Mouse (Mus musculus) liver, embryonic 14.5 days (tissue): ENCODE results near the gene Hist2h3b. TPM values are rescaled to one million over a fixed set of nuclear protein-coding genes. Genes with fewer than 3 reads are reported as not detected.
"Not testable (repeated sequence)": the region's sequence is repeated elsewhere in the genome, so short reads cannot be mapped to it uniquely, and the experiment has no call there.

ENCODE experiments used
- ATAC-seq: fragments of 200-750 bp; cut with Nextera tagmentation; 2 replicates; pipeline ENCODE4 v1.8.0; 2017; ENCODE audit warnings: moderate number of reproducible peaks, mild to moderate bottlenecking, moderate library complexity; ENCODE audit not compliant: insufficient read depth
- DNase-seq, 3 experiments: peaks; one replicate each; pipeline ENCODE4 v3.0.0-alpha.2; 2012 to 2013; ENCODE audit warnings: low read depth in 3 of 3, low spot score in 3 of 3
- H3K27ac ChIP-seq: fragments of 300-500 bp; sonication (generic); 2 replicates; pipeline ENCODE4 v1.5.1; 2014; ENCODE audit warnings: moderate library complexity, mild to moderate bottlenecking, control low read depth, inconsistent platforms
- H3K27me3 ChIP-seq: fragments of 300-500 bp; sonication (generic); 2 replicates; pipeline ENCODE4 v1.6.1; 2014; ENCODE audit warnings: mild to moderate bottlenecking, low read length, moderate library complexity; ENCODE audit not compliant: control insufficient read depth, insufficient read depth
- H3K36me3 ChIP-seq: fragments of 300-500 bp; sonication (generic); replicated peaks from 2 replicates; pipeline ENCODE4 v1.6.1; 2014; ENCODE audit warnings: low read depth; ENCODE audit not compliant: control insufficient read depth, insufficient read depth
- H3K4me1 ChIP-seq, 2 experiments: fragments of 200-500 bp in 1 of 2; fragments of 300-500 bp in 1 of 2; sonication (generic) in 1 of 2; replicated peaks; 2 replicates each; pipeline ENCODE4 v1.6.1; 2012 to 2014; ENCODE audit warnings: antibody characterized with exemption in 1 of 2, inconsistent platforms in 1 of 2, low read length in 1 of 2; ENCODE audit not compliant: control insufficient read depth in 2 of 2, insufficient read depth in 2 of 2
- H3K4me2 ChIP-seq: fragments of 300-500 bp; sonication (generic); 2 replicates; pipeline ENCODE4 v1.6.1; 2014; ENCODE audit warnings: low read depth, mild to moderate bottlenecking, control low read depth, moderate library complexity
- H3K4me3 ChIP-seq, 2 experiments: fragments of 200-500 bp in 1 of 2; fragments of 300-500 bp in 1 of 2; sonication (generic) in 1 of 2; 2 replicates each; pipeline ENCODE4 v1.5.1; 2012 to 2014; ENCODE audit warnings: low read depth in 2 of 2, low read length in 2 of 2, mild to moderate bottlenecking in 2 of 2, control low read depth in 1 of 2, inconsistent platforms in 1 of 2, moderate library complexity in 1 of 2; ENCODE audit not compliant: insufficient read depth in 1 of 2
- H3K9ac ChIP-seq: fragments of 300-500 bp; sonication (generic); replicated peaks from 2 replicates; pipeline ENCODE4 v1.6.1; 2014; ENCODE audit warnings: mild to moderate bottlenecking, control low read depth, moderate library complexity
- H3K9me3 ChIP-seq: fragments of 300-500 bp; sonication (generic); 2 replicates; pipeline ENCODE4 v1.6.1; 2016; ENCODE audit warnings: low read length, mixed read lengths; ENCODE audit not compliant: control insufficient read depth
- CTCF ChIP-seq: IDR thresholded peaks from 2 replicates; pipeline ENCODE4 v1.5.1; 2016; ENCODE audit warnings: antibody characterized with exemption, low read depth, control low read depth
- EP300 ChIP-seq: IDR thresholded peaks from 2 replicates; pipeline ENCODE4 v1.6.1; 2016; ENCODE audit warnings: antibody characterized with exemption, low read depth
- WGBS: fragments of 180-500 bp; shearing (Covaris S2); extraction: QIAGEN DNeasy Blood & Tissue Kit; methylation state at CpG from one replicate; pipeline ENCODE4 v1.1.7; 2014; ENCODE audit not compliant: insufficient replicate concordance; 5-methylcytosine and 5-hydroxymethylcytosine counted together
- polyA plus RNA-seq, 2 experiments: library from polyadenylated mRNA; depleted of rRNA in 1 of 2; stranded (reverse) in 1 of 2; unstranded in 1 of 2; fragments of >200 nt; fragmentation: Nextera tagmentation in 1 of 2; extraction: Ambion mirVana in 1 of 2; gene quantifications; 2 replicates each; pipeline versions ENCODE4 v1.2.1 to v1.2.3; 2012 to 2014

The Hist2h3b gene
- polyA plus RNA-seq, 2 experiments: 68.0 to 100 TPM

GRCm38 (mm10) chr3:96263558-96264403, 4.7 kb upstream of the Hist2h3b start:
- Histone ChIP-seq H3K27ac (peak overlapping the region; percentile 100), H3K36me3 (no peaks in the 10 kb centered on the region), H3K4me2 (peak overlapping the region; percentile 86), H3K4me3 (peak overlapping the region; percentile 54 to 63), H3K27me3 (no peaks in the 10 kb centered on the region), H3K9ac (peak overlapping the region; percentile 100), H3K9me3 (no peaks in the 10 kb centered on the region), H3K4me1 (peaks cover 37 to 44% of the 10 kb centered on the region in 2 experiments)
- ATAC-seq: no peak
- 4% methylated on average over 27 of the region's 27 CpGs for WGBS
- TF ChIP-seq EP300 (no peak), CTCF (0 out of 2 replicates have a peak, but pooled peaks have one; percentile 0)
- no peak for DNase-seq

DNA sequence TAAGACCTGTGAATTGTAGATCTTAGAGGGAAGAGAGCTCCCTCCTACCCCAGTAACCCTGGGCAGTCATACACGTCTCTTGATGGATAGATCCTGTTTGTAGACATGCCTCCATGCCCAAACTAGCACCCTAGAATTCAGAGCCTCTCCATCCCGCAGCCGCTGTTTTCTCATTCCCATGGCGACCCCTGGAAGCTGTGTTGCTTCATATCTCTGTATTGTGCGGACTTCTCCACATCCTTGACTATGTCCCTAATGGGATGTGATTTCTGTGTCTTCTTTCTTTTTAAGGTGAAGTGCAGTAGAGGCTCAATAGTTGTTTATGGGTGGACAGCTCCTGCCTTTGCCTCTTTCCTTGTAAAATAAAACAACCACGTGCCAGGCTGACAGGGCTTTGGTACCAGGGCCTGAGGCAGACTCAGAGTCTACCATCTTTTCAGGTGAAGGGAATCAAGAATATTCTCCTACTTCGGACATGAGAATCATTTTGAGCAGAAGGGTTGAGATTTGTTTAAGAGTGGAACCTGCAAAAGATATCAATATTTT, 4.0 kb upstream of the Hist2h3b start:
- Histone ChIP-seq H3K9ac (peak overlapping the region; percentile 100), H3K36me3 (no peaks in the 10 kb centered on the region), H3K27ac (peak overlapping the region; percentile 100), H3K4me3 (peak overlapping the region; percentile 54 to 63; a peak in 3 of 4 replicates), H3K27me3 (no peaks in the 10 kb centered on the region), H3K9me3 (no peaks in the 10 kb centered on the region), H3K4me2 (peak overlapping the region; percentile 86), H3K4me1 (peaks cover 37 to 44% of the 10 kb centered on the region in 2 experiments)
- no peak for DNase-seq
- no peak for ATAC-seq
- TF ChIP-seq CTCF (no peak), EP300 (no peak)
- 63% methylated on average over 7 of the region's 7 CpGs for WGBS

DNA sequence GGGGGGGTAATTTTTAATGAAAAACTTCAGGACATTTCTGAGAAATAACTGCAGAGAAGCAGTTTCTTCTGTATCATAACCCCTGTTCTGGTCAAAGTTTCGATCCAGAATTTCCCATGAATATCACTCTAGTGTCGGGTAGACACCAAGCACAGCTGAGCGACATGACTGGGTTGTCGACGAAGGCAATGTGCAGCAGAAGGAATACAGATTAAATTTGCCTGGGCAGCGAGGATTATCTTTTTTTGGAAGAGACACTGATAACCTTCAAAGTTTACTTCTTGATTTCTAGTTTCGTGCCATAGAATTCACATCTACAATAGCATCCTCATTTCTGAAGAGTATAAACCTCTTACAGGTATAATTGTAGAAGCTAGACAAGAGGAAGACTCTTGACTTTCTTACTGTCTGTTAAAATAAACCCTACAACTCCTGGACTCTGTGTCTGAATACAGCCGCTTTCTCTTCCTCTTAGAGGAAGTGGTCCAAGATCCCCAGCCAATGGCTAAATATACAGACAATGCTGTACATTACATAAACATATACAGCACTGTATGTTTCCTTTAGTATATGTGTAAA, 2.2 kb upstream of the Hist2h3b start:
- peak overlapping the region; percentile 97 for H3K27ac ChIP-seq
- H3K27me3 ChIP-seq: no peaks in the 10 kb centered on the region
- peak overlapping the region; percentile 31 for H3K4me2 ChIP-seq
- TF ChIP-seq CTCF (no peak), EP300 (0 out of 2 replicates have a peak, but pooled peaks have one; percentile 32)
- no peaks in the 10 kb centered on the region for H3K9me3 ChIP-seq
- WGBS: 41% methylated on average over 8 of the region's 8 CpGs
- no peaks in the 10 kb centered on the region for H3K36me3 ChIP-seq
- DNase-seq: no peak
- no peak overlapping the region for H3K4me3 ChIP-seq
- no peak for ATAC-seq
- H3K4me1 ChIP-seq: peaks cover 36 to 44% of the 10 kb centered on the region in 2 experiments
- peak overlapping the region; percentile 49 for H3K9ac ChIP-seq

DNA sequence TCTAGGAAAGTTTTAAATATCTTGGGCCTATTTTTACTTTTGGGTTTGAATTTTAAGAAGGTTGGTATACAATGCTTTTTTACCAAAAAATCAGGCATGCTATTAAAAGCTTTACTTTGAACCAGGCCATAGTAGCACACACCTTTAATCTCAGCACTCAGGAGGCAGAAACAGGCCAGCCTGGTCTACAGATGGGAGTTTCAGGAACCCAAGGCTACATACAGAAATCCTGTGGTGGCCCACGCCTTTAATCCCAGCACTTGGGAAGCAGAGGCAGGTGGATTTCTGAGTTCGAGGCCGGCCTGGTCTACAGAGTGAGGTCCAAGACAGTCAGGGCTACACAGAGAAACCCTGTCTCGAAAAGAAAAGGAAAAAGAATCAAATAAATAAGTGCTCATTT, 913 bp upstream of the Hist2h3b start:
- Histone ChIP-seq H3K36me3 (no peaks in the 10 kb centered on the region), H3K27ac (peak overlapping the region; percentile 97), H3K4me1 (peaks cover 29 to 35% of the 10 kb centered on the region in 2 experiments), H3K9me3 (no peaks in the 10 kb centered on the region), H3K27me3 (no peaks in the 10 kb centered on the region), H3K4me2 (peak overlapping the region; percentile 80), H3K4me3 (peak overlapping the region in 1 of 2 experiments; percentile 54; a peak in 2 of 4 replicates), H3K9ac (peak overlapping the region; percentile 83)
- ATAC-seq (no peak), DNase-seq (no peak)
- WGBS: 59% methylated on average over 4 of the region's 4 CpGs
- TF ChIP-seq CTCF (no peak), EP300 (no peak)

DNA sequence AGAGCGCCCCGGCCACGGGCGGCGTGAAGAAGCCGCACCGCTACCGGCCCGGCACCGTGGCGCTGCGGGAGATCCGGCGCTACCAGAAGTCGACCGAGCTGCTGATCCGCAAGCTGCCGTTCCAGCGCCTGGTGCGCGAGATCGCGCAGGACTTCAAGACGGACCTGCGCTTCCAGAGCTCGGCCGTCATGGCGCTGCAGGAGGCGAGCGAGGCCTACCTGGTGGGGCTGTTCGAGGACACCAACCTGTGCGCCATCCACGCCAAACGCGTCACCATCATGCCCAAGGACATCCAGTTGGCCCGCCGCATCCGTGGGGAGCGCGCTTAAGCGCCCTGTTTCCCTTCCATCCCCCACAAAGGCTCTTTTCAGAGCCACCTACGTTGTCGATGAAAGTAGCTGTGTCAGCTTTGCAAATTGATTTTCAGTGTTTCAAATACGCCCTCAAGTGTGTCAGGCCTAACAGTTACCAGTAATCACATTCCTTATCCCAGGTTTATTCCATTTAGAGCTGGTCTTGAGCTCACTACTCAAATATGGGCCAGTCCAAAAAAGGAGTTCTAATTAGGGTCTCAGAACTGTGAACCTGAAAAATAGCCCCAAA, 423 bp downstream of the Hist2h3b start:
- Histone ChIP-seq H3K4me2 (peak overlapping the region; percentile 82), H3K4me3 (peak overlapping the region; percentile 63), H3K4me1 (peaks cover 32 to 38% of the 10 kb centered on the region in 2 experiments), H3K27ac (peak overlapping the region; percentile 97), H3K9ac (peak overlapping the region; percentile 97)
- not testable (repeated sequence) for DNase-seq, H3K9me3 ChIP-seq, H3K27me3 ChIP-seq, H3K36me3 ChIP-seq
- TF ChIP-seq EP300: peak; percentile 17; the same call in 1 of the 2 replicates
- WGBS: under 1% methylated on average over 10 of the region's 44 CpGs
- peak; percentile 53 for ATAC-seq
